Comparison of ENCODE assay signal across 12 mouse cellular contexts in genomic region chr9:40776459-40777248, GRCm38 (mm10). TPM values are rescaled to one million over a fixed set of nuclear protein-coding genes. Genes with fewer than 3 reads are reported as not detected.
DNase-seq lines count a peak whose midpoint lies in the region; ATAC-seq and TF ChIP-seq lines count a peak whose summit lies in the region.
"Had no signal": no experiment of that assay in that cellular context is flagged by ENCODE, and none has a peak within 500 bp of the region (broad histone marks: within the 10 kb centered on the region; RNA-seq: fewer than 3 reads in every experiment).

No protein-coding gene starts in this region.

- DNase-seq in adrenal gland, adult 2 months, result peak; percentile 74
- peak; percentile 31 for DNase-seq in heart, postnatal 25 days (ENCODE audit: low spot score)
- peak; percentile 71 to 89 for DNase-seq in kidney, postnatal 36 days
- DNase-seq in left cerebral cortex, adult 9 months (ENCODE audit: low spot score in 2 of 2), result no peak
- DNase-seq in embryo, embryonic 10 days (ENCODE audit: low spot score), result no peak
- DNase-seq: thymus, postnatal 25 days had no signal

- ATAC-seq in hindbrain, embryonic 12.5 days (ENCODE audit: low FRiP score), result no peak
- no peak for ATAC-seq in midbrain, embryonic 16.5 days
- ATAC-seq: Patski had no signal

- intact Hi-C loops in heart, postnatal 25 days (cut with DNase I), result no loop called here

- H3K9ac ChIP-seq in ES-Bruce4 (ENCODE audit: low read depth, poor library complexity, severe bottlenecking), result no peak overlapping the region
- H3K9ac ChIP-seq in hindbrain, embryonic 12.5 days, result no peak overlapping the region
- no peak overlapping the region for H3K9ac ChIP-seq in midbrain, embryonic 16.5 days (ENCODE audit: low read depth, low read length)
- H3K9ac ChIP-seq: embryonic facial prominence, embryonic 15.5 days; midbrain, embryonic 12.5 days had no signal

- H3K27ac ChIP-seq in ES-Bruce4 (ENCODE audit: insufficient read depth, low read length), result peak overlapping the region; percentile 60; the same call in 1 of the 2 replicates
- no peak overlapping the region for H3K27ac ChIP-seq in hindbrain, embryonic 12.5 days
- no peak overlapping the region for H3K27ac ChIP-seq in midbrain, embryonic 16.5 days (ENCODE audit: low read length)
- H3K27ac ChIP-seq: embryonic facial prominence, embryonic 15.5 days; midbrain, embryonic 12.5 days had no signal

- H3K4me3 ChIP-seq in ES-Bruce4 (ENCODE audit: low read depth, low read length), result no peak overlapping the region
- H3K4me3 ChIP-seq in hindbrain, embryonic 12.5 days, result no peak overlapping the region
- no peak overlapping the region for H3K4me3 ChIP-seq in midbrain, embryonic 16.5 days (ENCODE audit: low read depth, low read length)
- H3K4me3 ChIP-seq: embryonic facial prominence, embryonic 15.5 days; midbrain, embryonic 12.5 days had no signal

- TF ChIP-seq POLR2A in ES-Bruce4 (IDR thresholded peaks at IDR 0.05; ENCODE audit: insufficient read depth, low read length), result no peak

- TF ChIP-seq EP300 in ES-Bruce4 (IDR thresholded peaks at IDR 0.05; ENCODE audit: insufficient read depth, low read depth, low read length), result no peak

- H3K9me3 ChIP-seq in ES-Bruce4 (replicated peaks; ENCODE audit: control insufficient read depth, insufficient read depth, low read length, poor library complexity, severe bottlenecking), result no peaks in the 10 kb centered on the region
- no peaks in the 10 kb centered on the region for H3K9me3 ChIP-seq in hindbrain, embryonic 12.5 days (replicated peaks)
- no peaks in the 10 kb centered on the region for H3K9me3 ChIP-seq in midbrain, embryonic 16.5 days (replicated peaks; ENCODE audit: control insufficient read depth, low read length, poor library complexity, severe bottlenecking)
- H3K9me3 ChIP-seq: embryonic facial prominence, embryonic 15.5 days; midbrain, embryonic 12.5 days had no signal

- H3K4me2 ChIP-seq in hindbrain, embryonic 12.5 days (replicated peaks), result no peak overlapping the region
- H3K4me2 ChIP-seq in midbrain, embryonic 16.5 days (ENCODE audit: low read length), result no peak overlapping the region
- H3K4me2 ChIP-seq: embryonic facial prominence, embryonic 15.5 days; midbrain, embryonic 12.5 days had no signal

- no peaks in the 10 kb centered on the region for H3K36me3 ChIP-seq in ES-Bruce4 (ENCODE audit: control insufficient read depth, insufficient read depth, low read length, poor library complexity, severe bottlenecking)
- H3K36me3 ChIP-seq in hindbrain, embryonic 12.5 days, result peaks cover 13% of the 10 kb centered on the region; the same call in 1 of the 2 replicates
- no peaks in the 10 kb centered on the region for H3K36me3 ChIP-seq in midbrain, embryonic 16.5 days (ENCODE audit: control insufficient read depth, insufficient read depth, low read length)
- H3K36me3 ChIP-seq: midbrain, embryonic 12.5 days had no signal

- no peak for TF ChIP-seq CTCF in ES-Bruce4 (IDR thresholded peaks at IDR 0.05; ENCODE audit: low read depth, low read length)

- H3K27me3 ChIP-seq in ES-Bruce4 (ENCODE audit: control insufficient read depth, insufficient read depth, low read length, poor library complexity, severe bottlenecking), result no peaks in the 10 kb centered on the region
- no peaks in the 10 kb centered on the region for H3K27me3 ChIP-seq in hindbrain, embryonic 12.5 days
- no peaks in the 10 kb centered on the region for H3K27me3 ChIP-seq in midbrain, embryonic 16.5 days (ENCODE audit: control insufficient read depth, insufficient read depth, low read depth, low read length)
- H3K27me3 ChIP-seq: embryonic facial prominence, embryonic 15.5 days; Patski had no signal

- H3K4me1 ChIP-seq in ES-Bruce4 (ENCODE audit: control insufficient read depth, insufficient read depth, low read length), result peaks cover 4% of the 10 kb centered on the region
- no peaks in the 10 kb centered on the region for H3K4me1 ChIP-seq in hindbrain, embryonic 12.5 days
- H3K4me1 ChIP-seq in midbrain, embryonic 16.5 days (ENCODE audit: control insufficient read depth, insufficient read depth, low read length), result no peaks in the 10 kb centered on the region; the same call in 1 of the 2 replicates
- H3K4me1 ChIP-seq: midbrain, embryonic 12.5 days had no signal

- WGBS in hindbrain, embryonic 12.5 days, result 77% methylated on average over 11 of the region's 11 CpGs
- 72% methylated on average over 11 of the region's 11 CpGs for WGBS in midbrain, embryonic 16.5 days

RNA-seq across cellular contexts. Expression of gene Hspa8, which starts 24.1 kb away (rescaled TPM):
- polyA plus RNA-seq in ES-Bruce4 (2011; ENCODE audit: insufficient read depth, insufficient read length, low read depth, missing spikeins), result 3,442 and 3,618 TPM in 2 replicates
- 1,000 to 10,000 TPM; 1,424 to 4,193 TPM for total RNA-seq in adrenal gland, adult 2 months (2021)
- polyA plus RNA-seq in adrenal gland, adult 2 months (2012; rRNA removed), result 1,414 and 2,267 TPM in 2 replicates
- total RNA-seq in heart, postnatal 25 days (2021), result 1,000 to 10,000 TPM; 1,172 to 1,478 TPM
- 2,594 and 2,617 TPM in 2 replicates for polyA plus RNA-seq in hindbrain, embryonic 12.5 days (2016; fragmentation: Nextera tagmentation; extraction: Ambion mirVana)
- polyA plus RNA-seq in midbrain, embryonic 16.5 days (2015; fragmentation: Nextera tagmentation; extraction: Ambion mirVana), result 3,317 and 3,489 TPM in 2 replicates

Comparison
In these comparisons a context has a peak if more than half of its experiments do, and no peak if none do; other contexts are left out.
1. DNase-seq: peak in adrenal gland, adult 2 months (single experiment), heart, postnatal 25 days (single experiment) and kidney, postnatal 36 days (2 of 2); none in left cerebral cortex, adult 9 months (0 of 2) and embryo, embryonic 10 days (single experiment).